Mouse (Mus musculus): ENCODE measurements around the gene Lyl1. TPM values are rescaled to one million over a fixed set of nuclear protein-coding genes. Genes with fewer than 3 reads are reported as not detected.
A peak's percentile ranks its signal among the peaks of the same experiment; 100 is the strongest.

Gene Lyl1
- polyA plus RNA-seq, 1 experiment from 2014 or later = 4.8 TPM

GRCm38 (mm10) chr8:84715893-84716468, 14.7 kb downstream of the Lyl1 start:
- Histone ChIP-seq H3K27me3 (ENCODE audit: control insufficient read depth, insufficient read depth, low read length) (peaks cover 11% of the 10 kb centered on the region), H3K9ac (ENCODE audit: low read length) (0 out of 2 replicates have a peak overlapping the region, but pooled peaks have one; percentile 38), H3K36me3 (ENCODE audit: control insufficient read depth, insufficient read depth, low read length) (no peaks in the 10 kb centered on the region; the same call in 1 of the 2 replicates), H3K9me3 (ENCODE audit: control insufficient read depth, low read length) (no peaks in the 10 kb centered on the region), H3K4me2 (ENCODE audit: low read depth, severe bottlenecking) (peak overlapping the region; percentile 25; the same call in 1 of the 2 replicates), H3K4me3 (ENCODE audit: low read depth, low read length) (0 out of 2 replicates have a peak overlapping the region, but pooled peaks have one; percentile 3), H3K27ac (replicated peaks; ENCODE audit: low read depth, low read length) (peak overlapping the region; percentile 59), H3K4me1 (ENCODE audit: control insufficient read depth, insufficient read depth, low read length) (peaks cover 60% of the 10 kb centered on the region)
- WGBS = 4% methylated on average over 27 of the region's 27 CpGs
- no peak for ATAC-seq (ENCODE audit: insufficient number of reproducible peaks, low FRiP score, low TSS enrichment, low read depth)
- DNase-seq (ENCODE audit: low spot score) = peak; percentile 63

- Histone ChIP-seq H3K4me2 (ENCODE audit: low read depth, severe bottlenecking) (0 out of 2 replicates have a peak overlapping the region, but pooled peaks have one; percentile 1), H3K27me3 (ENCODE audit: control insufficient read depth, insufficient read depth, low read length) (peaks cover 11% of the 10 kb centered on the region), H3K36me3 (ENCODE audit: control insufficient read depth, insufficient read depth, low read length) (no peaks in the 10 kb centered on the region; the same call in 1 of the 2 replicates), H3K9ac (ENCODE audit: low read length) (no peak overlapping the region), H3K9me3 (ENCODE audit: control insufficient read depth, low read length) (no peaks in the 10 kb centered on the region), H3K4me3 (ENCODE audit: low read depth, low read length) (no peak overlapping the region), H3K27ac (replicated peaks; ENCODE audit: low read depth, low read length) (peak overlapping the region; percentile 57), H3K4me1 (ENCODE audit: control insufficient read depth, insufficient read depth, low read length) (peaks cover 59% of the 10 kb centered on the region)
- ATAC-seq (ENCODE audit: insufficient number of reproducible peaks, low FRiP score, low TSS enrichment, low read depth) (no peak), DNase-seq (ENCODE audit: low spot score) (no peak)
- WGBS = 67% methylated on average over 11 of the region's 11 CpGs
Observed at GRCm38 (mm10) chr8:84716790-84717189, 15.5 kb downstream of the Lyl1 start.

DNA sequence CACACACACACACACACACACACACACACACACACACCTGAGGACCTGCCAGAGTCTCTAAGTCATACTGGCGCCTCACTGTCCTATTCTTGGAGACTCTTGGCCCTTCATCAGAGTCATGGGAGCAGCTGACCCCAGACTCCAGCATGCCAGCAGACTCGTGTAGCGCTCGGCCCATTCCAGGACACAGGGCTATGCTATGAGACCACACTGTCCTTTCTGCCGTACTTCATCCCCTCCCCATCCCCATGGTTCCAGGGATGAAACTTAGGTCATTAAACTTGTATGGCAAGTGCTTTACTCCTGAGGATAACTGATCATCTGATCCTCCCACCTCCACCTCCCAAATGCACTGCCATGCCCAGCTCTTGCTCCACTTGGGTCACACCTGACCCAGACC, 17.2 kb downstream of the Lyl1 start:
- H3K9me3 ChIP-seq (ENCODE audit: control insufficient read depth, low read length) = no peaks in the 10 kb centered on the region
- H3K36me3 ChIP-seq (ENCODE audit: control insufficient read depth, insufficient read depth, low read length) = no peaks in the 10 kb centered on the region; the same call in 1 of the 2 replicates
- H3K4me1 ChIP-seq (ENCODE audit: control insufficient read depth, insufficient read depth, low read length) = peaks cover 62% of the 10 kb centered on the region
- peaks cover 10% of the 10 kb centered on the region for H3K27me3 ChIP-seq (ENCODE audit: control insufficient read depth, insufficient read depth, low read length)
- no peak for DNase-seq (ENCODE audit: low spot score)
- no peak overlapping the region for H3K4me3 ChIP-seq (ENCODE audit: low read depth, low read length)
- no peak overlapping the region for H3K9ac ChIP-seq (ENCODE audit: low read length)
- no peak overlapping the region for H3K4me2 ChIP-seq (ENCODE audit: low read depth, severe bottlenecking)
- ATAC-seq (ENCODE audit: insufficient number of reproducible peaks, low FRiP score, low TSS enrichment, low read depth) = no peak
- H3K27ac ChIP-seq (replicated peaks; ENCODE audit: low read depth, low read length) = no peak overlapping the region
- WGBS = 82% methylated on average over 5 of the region's 5 CpGs

DNA sequence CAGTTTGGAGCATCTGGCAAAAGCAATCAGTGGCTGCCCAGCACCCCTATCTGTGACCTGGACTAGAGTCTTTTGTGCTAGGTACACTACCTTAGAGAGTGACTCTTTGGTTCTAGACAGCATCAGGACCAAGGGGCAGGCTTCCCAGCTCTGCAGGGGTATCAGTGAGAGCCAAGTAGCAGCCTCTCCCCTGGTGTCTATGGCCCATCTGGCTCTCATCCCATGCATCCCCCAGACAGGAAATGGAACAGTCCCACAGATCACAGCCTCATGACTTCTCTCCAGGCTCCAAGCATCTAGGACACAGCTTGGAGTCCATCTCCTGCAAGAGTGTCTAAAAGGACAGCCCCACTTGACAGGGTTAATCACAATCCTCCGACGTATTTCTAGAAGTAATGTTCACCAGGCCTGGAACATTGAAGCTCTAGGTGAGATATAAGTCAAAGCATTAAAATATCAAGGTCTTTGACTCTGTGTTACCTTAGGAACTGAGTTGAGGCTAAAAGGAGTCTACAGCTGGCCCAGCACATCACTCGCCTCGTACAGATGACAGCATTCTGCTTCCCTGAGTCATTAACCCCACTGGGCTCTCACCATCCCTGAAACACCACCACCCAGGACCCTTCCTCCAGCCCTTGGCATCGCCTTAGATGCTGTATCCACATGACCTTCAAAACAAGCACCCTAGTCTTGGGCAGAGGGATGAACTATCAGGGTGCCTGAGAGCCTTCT, 17.9 kb downstream of the Lyl1 start:
- 86% methylated on average over 5 of the region's 5 CpGs for WGBS
- H3K4me1 ChIP-seq (ENCODE audit: control insufficient read depth, insufficient read depth, low read length) = peaks cover 63% of the 10 kb centered on the region

DNA sequence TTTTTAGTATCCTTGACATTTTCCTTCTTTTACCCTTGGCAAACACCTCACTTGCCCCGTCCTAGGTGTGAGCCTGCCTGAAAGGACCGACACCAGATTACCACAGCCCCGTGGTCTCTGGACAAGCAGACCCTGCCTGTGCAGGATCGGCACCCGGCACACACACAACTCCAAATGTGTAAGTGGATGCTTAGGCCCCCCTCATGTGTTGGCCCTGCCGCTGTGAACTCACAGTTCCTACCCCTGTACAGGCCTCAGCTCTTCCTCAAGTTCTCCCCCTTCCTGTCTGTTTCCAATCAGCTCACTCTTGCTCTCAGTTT, 21.2 kb downstream of the Lyl1 start:
- H3K27me3 ChIP-seq (ENCODE audit: control insufficient read depth, insufficient read depth, low read length) = 0 out of 2 replicates have a peak, but pooled peaks cover 3% of the 10 kb centered on the region
- peak overlapping the region; percentile 22; the same call in 1 of the 2 replicates for H3K4me3 ChIP-seq (ENCODE audit: low read depth, low read length)
- H3K4me2 ChIP-seq (ENCODE audit: low read depth, severe bottlenecking) = peak overlapping the region; percentile 55
- H3K27ac ChIP-seq (replicated peaks; ENCODE audit: low read depth, low read length) = peak overlapping the region; percentile 99
- H3K9me3 ChIP-seq (ENCODE audit: control insufficient read depth, low read length) = no peaks in the 10 kb centered on the region
- DNase-seq (ENCODE audit: low spot score) (no peak), ATAC-seq (ENCODE audit: insufficient number of reproducible peaks, low FRiP score, low TSS enrichment, low read depth) (no peak; the same call in 1 of the 2 replicates)
- WGBS = 24% methylated on average over 6 of the region's 6 CpGs
- H3K4me1 ChIP-seq (ENCODE audit: control insufficient read depth, insufficient read depth, low read length) = peaks cover 55% of the 10 kb centered on the region
- peak overlapping the region; percentile 66 for H3K9ac ChIP-seq (ENCODE audit: low read length)
- H3K36me3 ChIP-seq (ENCODE audit: control insufficient read depth, insufficient read depth, low read length) = peaks cover 3% of the 10 kb centered on the region; the same call in 1 of the 2 replicates

More for the DNA sequence above, 17.9 kb downstream of the Lyl1 start:
- Histone ChIP-seq H3K27me3 (ENCODE audit: control insufficient read depth, insufficient read depth, low read length) (peaks cover 6% of the 10 kb centered on the region), H3K27ac (replicated peaks; ENCODE audit: low read depth, low read length) (no peak overlapping the region), H3K9ac (ENCODE audit: low read length) (no peak overlapping the region), H3K4me2 (ENCODE audit: low read depth, severe bottlenecking) (no peak overlapping the region), H3K36me3 (ENCODE audit: control insufficient read depth, insufficient read depth, low read length) (no peaks in the 10 kb centered on the region; the same call in 1 of the 2 replicates), H3K4me3 (ENCODE audit: low read depth, low read length) (no peak overlapping the region), H3K9me3 (ENCODE audit: control insufficient read depth, low read length) (no peaks in the 10 kb centered on the region)
- no peak for ATAC-seq (ENCODE audit: insufficient number of reproducible peaks, low FRiP score, low TSS enrichment, low read depth)
- DNase-seq (ENCODE audit: low spot score) = no peak

DNA sequence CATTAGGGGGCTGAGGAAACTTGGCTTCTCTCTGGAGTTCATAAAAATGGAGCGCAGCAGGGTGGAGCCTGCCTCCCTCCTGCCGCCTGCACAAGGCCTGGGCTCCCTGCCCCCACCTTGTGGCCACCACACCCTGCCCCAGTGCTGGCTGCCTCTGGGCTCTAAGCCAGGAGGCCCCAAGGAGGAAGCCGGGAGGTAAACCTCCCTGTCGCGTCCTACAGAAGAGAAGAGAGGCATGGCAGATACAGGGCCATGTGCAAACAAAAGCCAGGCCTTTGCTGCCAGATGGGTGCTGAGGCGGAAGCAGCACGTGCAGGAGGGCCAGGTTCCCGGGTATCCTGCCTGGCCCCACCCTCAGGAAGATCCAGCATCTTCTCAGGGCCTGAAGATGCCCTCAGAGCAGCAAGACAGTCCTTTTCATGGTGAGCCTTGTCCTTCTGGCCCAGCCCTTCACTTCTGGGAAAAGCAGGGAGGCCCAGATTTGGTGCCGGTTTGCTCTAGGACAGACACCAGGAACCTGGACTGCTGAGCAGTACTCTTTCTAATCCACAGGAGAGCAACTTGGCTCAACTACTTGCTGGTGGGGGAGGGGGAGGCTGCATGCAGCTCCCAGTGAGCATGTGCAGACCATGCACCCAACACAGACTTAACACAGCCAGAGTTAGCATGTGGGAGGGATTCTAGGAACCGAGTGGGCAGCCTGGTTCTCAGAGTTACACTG, 21.8 kb downstream of the Lyl1 start, which contains the start of gene G430095P16Rik:
G430095P16Rik (plus strand) TSS at position 158 of the 721 bp plus-strand sequence.
- Histone ChIP-seq H3K36me3 (ENCODE audit: control insufficient read depth, insufficient read depth, low read length) (peaks cover 4% of the 10 kb centered on the region; the same call in 1 of the 2 replicates), H3K9me3 (ENCODE audit: control insufficient read depth, low read length) (no peaks in the 10 kb centered on the region), H3K4me3 (ENCODE audit: low read depth, low read length) (peak within 1 kb of the TSS; percentile 22), H3K27me3 (ENCODE audit: control insufficient read depth, insufficient read depth, low read length) (0 out of 2 replicates have a peak, but pooled peaks cover 3% of the 10 kb centered on the region), H3K9ac (ENCODE audit: low read length) (peak within 1 kb of the TSS; percentile 66), H3K27ac (replicated peaks; ENCODE audit: low read depth, low read length) (peak within 1 kb of the TSS; percentile 99), H3K4me1 (ENCODE audit: control insufficient read depth, insufficient read depth, low read length) (peaks cover 55% of the 10 kb centered on the region), H3K4me2 (ENCODE audit: low read depth, severe bottlenecking) (peak within 1 kb of the TSS; percentile 55)
- peak; percentile 86 for ATAC-seq (ENCODE audit: insufficient number of reproducible peaks, low FRiP score, low TSS enrichment, low read depth)
- DNase-seq (ENCODE audit: low spot score) = peak; percentile 86
- WGBS = 9% methylated on average over 10 of the region's 10 CpGs

GRCm38 (mm10) chr8:84723571-84723900, 22.3 kb downstream of the Lyl1 start:
- H3K36me3 ChIP-seq (ENCODE audit: control insufficient read depth, insufficient read depth, low read length) = peaks cover 4% of the 10 kb centered on the region; the same call in 1 of the 2 replicates
- peak overlapping the region; percentile 99 for H3K27ac ChIP-seq (replicated peaks; ENCODE audit: low read depth, low read length)
- 0 out of 2 replicates have a peak, but pooled peaks cover 3% of the 10 kb centered on the region for H3K27me3 ChIP-seq (ENCODE audit: control insufficient read depth, insufficient read depth, low read length)
- DNase-seq (ENCODE audit: low spot score) (peak; percentile 64), ATAC-seq (ENCODE audit: insufficient number of reproducible peaks, low FRiP score, low TSS enrichment, low read depth) (no peak)
- H3K4me1 ChIP-seq (ENCODE audit: control insufficient read depth, insufficient read depth, low read length) = peaks cover 59% of the 10 kb centered on the region
- peak overlapping the region; percentile 55 for H3K4me2 ChIP-seq (ENCODE audit: low read depth, severe bottlenecking)
- no peaks in the 10 kb centered on the region for H3K9me3 ChIP-seq (ENCODE audit: control insufficient read depth, low read length)
- WGBS = 13% methylated on average over 7 of the region's 7 CpGs
- peak overlapping the region; percentile 66 for H3K9ac ChIP-seq (ENCODE audit: low read length)
- peak overlapping the region; percentile 22; the same call in 1 of the 2 replicates for H3K4me3 ChIP-seq (ENCODE audit: low read depth, low read length)

- peak overlapping the region; percentile 99 for H3K27ac ChIP-seq (replicated peaks; ENCODE audit: low read depth, low read length)
Observed at GRCm38 (mm10) chr8:84724683-84725082, 23.4 kb downstream of the Lyl1 start.

More at GRCm38 (mm10) chr8:84724683-84725082, 23.4 kb downstream of the Lyl1 start:
- H3K4me2 ChIP-seq (ENCODE audit: low read depth, severe bottlenecking) = peak overlapping the region; percentile 55
- H3K9ac ChIP-seq (ENCODE audit: low read length) = peak overlapping the region; percentile 22; the same call in 1 of the 2 replicates
- 38% methylated on average over 9 of the region's 9 CpGs for WGBS
- ATAC-seq (ENCODE audit: insufficient number of reproducible peaks, low FRiP score, low TSS enrichment, low read depth) (no peak), DNase-seq (ENCODE audit: low spot score) (no peak)
- H3K36me3 ChIP-seq (ENCODE audit: control insufficient read depth, insufficient read depth, low read length) = peaks cover 4% of the 10 kb centered on the region; the same call in 1 of the 2 replicates
- no peak overlapping the region for H3K4me3 ChIP-seq (ENCODE audit: low read depth, low read length)
- H3K27me3 ChIP-seq (ENCODE audit: control insufficient read depth, insufficient read depth, low read length) = 0 out of 2 replicates have a peak, but pooled peaks cover 3% of the 10 kb centered on the region
- H3K4me1 ChIP-seq (ENCODE audit: control insufficient read depth, insufficient read depth, low read length) = peaks cover 58% of the 10 kb centered on the region
- H3K9me3 ChIP-seq (ENCODE audit: control insufficient read depth, low read length) = no peaks in the 10 kb centered on the region

Measured in limb, embryonic 11.5 days (tissue).